Mouse (Mus musculus) liver, embryonic 13.5 days (tissue): ENCODE measurements around the gene Fam240a. TPM values are rescaled to one million over a fixed set of nuclear protein-coding genes. Genes with fewer than 3 reads are reported as not detected.

Experiments used
- ATAC-seq: fragments of 200-750 bp; cut with Nextera tagmentation; 2 replicates; pipeline ENCODE4 v1.8.0; 2017; ENCODE audit warnings: low read depth, mild to moderate bottlenecking, moderate number of reproducible peaks, moderate library complexity
- DNase-seq: peaks from one replicate; pipeline ENCODE4 v3.0.0; 2022
- H3K27ac ChIP-seq: fragments of 300-500 bp; sonication (generic); 2 replicates; pipeline ENCODE4 v1.5.1; 2015; ENCODE audit warnings: moderate library complexity, mild to moderate bottlenecking, inconsistent platforms
- H3K27me3 ChIP-seq: fragments of 300-500 bp; sonication (generic); 2 replicates; pipeline ENCODE4 v1.6.1; 2015; ENCODE audit warnings: mild to moderate bottlenecking, inconsistent platforms
- H3K36me3 ChIP-seq: fragments of 300-500 bp; sonication (generic); 2 replicates; pipeline ENCODE4 v1.6.1; 2015; ENCODE audit warnings: mild to moderate bottlenecking, inconsistent platforms
- H3K4me1 ChIP-seq: fragments of 300-500 bp; sonication (generic); replicated peaks from 2 replicates; pipeline ENCODE4 v1.6.1; 2015; ENCODE audit warnings: inconsistent platforms
- H3K4me2 ChIP-seq: fragments of 300-500 bp; sonication (generic); 2 replicates; pipeline ENCODE4 v1.6.1; 2015; ENCODE audit warnings: inconsistent platforms, mild to moderate bottlenecking, moderate library complexity
- H3K4me3 ChIP-seq: fragments of 300-500 bp; sonication (generic); replicated peaks from 2 replicates; pipeline ENCODE4 v1.5.1; 2015; ENCODE audit warnings: mild to moderate bottlenecking, inconsistent platforms
- H3K9ac ChIP-seq: fragments of 300-500 bp; sonication (generic); 2 replicates; pipeline ENCODE4 v1.6.1; 2015; ENCODE audit warnings: mild to moderate bottlenecking, inconsistent platforms
- H3K9me3 ChIP-seq: fragments of 300-500 bp; sonication (generic); replicated peaks from 2 replicates; pipeline ENCODE4 v1.6.1; 2016; ENCODE audit warnings: inconsistent platforms
- WGBS: fragments of 180-500 bp; shearing (Covaris S2); methylation state at CpG from one replicate; pipeline ENCODE4 v1.1.7; 2015; ENCODE audit not compliant: insufficient replicate concordance; 5-methylcytosine and 5-hydroxymethylcytosine counted together
- microRNA-seq: library from miRNA; unstranded; fragments of <30 nt; microRNA quantifications from one replicate; pipeline ENCODE4, GENCODE M21; 2016
- polyA plus RNA-seq: library from polyadenylated mRNA; unstranded; fragments of >200 nt; fragmentation: Nextera tagmentation; extraction: Ambion mirVana; gene quantifications from 2 replicates; pipeline ENCODE4 v1.2.1, GENCODE M21; 2015

Gene Fam240a
- polyA plus RNA-seq, 1 experiment from 2014 or later = not detected

DNA sequence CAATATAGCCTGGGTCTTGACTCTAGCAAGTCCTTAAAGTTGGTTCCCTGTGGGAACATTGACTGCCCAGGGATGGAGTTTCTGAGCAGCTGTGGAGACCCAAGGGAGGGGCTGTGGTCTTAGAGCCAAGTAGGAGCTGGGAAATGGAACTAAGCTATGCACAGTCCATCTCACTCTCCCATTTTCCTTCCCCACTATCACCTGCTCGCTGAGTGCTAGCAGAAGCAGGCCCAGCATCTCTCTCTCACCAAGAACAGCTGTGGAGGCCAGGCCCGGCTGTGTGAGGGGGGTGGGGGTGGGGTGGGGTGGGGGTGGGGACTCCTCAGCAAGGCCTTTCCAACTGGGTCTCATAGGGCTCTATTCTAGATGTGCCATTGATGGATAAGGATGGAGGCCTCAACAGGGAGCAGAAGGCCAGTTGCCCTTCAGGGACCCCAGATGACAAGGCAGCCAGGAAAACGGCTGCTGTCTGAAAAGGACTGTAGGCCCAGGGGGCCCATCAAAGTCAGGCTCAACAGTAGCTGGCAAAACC is 41.9 kb downstream of the Fam240a start:
- Histone ChIP-seq H3K27ac (peak overlapping the region; percentile 63), H3K4me2 (no peak overlapping the region), H3K36me3 (no peaks in the 10 kb centered on the region), H3K4me3 (no peak overlapping the region), H3K27me3 (peaks cover 52% of the 10 kb centered on the region), H3K9me3 (no peaks in the 10 kb centered on the region), H3K4me1 (peaks cover 29% of the 10 kb centered on the region), H3K9ac (no peak overlapping the region)
- 31% methylated on average over 3 of the region's 3 CpGs for WGBS
- ATAC-seq (no peak), DNase-seq (no peak)

DNA sequence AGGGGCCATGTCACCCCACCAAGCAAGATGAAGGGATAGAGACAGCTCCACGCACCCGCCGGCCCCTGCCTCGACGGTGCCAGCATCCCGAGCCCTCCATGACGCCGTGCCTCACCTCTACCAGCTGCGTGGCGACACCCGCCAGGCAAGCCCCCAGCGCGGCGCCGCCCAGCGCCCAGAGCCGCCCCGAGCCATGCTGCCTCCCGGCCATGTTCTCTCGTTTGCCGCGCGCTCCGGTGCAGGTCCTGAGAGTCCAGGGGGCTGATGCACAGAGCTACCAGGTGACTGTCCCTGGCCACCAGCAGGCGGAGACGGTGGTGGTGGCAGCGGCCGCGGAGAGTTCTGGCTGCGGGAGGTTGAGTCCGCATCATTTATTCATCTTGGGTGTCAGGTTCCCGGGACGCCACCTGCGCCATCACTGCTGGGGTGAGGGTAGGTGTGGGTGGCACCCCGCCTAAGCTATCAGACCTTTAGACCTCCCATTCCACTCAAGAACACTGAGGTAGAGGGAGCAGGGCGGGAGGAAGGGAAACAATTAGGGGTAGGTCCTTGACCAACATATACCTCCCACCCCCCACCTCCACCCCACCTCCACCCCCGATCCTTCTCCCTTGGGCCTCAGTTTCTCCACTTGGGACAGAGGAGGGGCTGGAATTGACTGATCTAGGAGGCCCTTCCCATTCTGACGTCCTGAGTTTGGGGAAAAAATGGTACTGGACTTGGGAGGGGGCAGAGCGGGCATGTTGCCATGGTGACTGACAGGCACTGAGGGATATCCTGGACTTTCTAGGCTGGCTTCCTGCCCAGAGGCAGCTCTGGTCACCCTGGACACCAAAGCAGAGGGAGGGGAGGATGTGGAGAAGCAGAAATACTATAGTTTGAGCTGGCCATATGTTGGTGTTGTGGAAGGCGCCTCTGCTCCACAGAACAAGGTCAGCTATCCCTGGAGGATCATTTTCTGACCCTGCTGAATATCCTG is 42.7 kb downstream of the Fam240a start:
- WGBS = 13% methylated on average over 40 of the region's 40 CpGs
- no peak for ATAC-seq
- no peaks in the 10 kb centered on the region for H3K9me3 ChIP-seq
- no peak for DNase-seq
- peaks cover 44% of the 10 kb centered on the region for H3K27me3 ChIP-seq
- peak overlapping the region; percentile 44 for H3K4me2 ChIP-seq
- peaks cover 29% of the 10 kb centered on the region for H3K4me1 ChIP-seq
- H3K4me3 ChIP-seq = peak overlapping the region; percentile 28
- no peaks in the 10 kb centered on the region for H3K36me3 ChIP-seq
- H3K9ac ChIP-seq = peak overlapping the region; percentile 13; the same call in 1 of the 2 replicates
- peak overlapping the region; percentile 14; the same call in 1 of the 2 replicates for H3K27ac ChIP-seq

DNA sequence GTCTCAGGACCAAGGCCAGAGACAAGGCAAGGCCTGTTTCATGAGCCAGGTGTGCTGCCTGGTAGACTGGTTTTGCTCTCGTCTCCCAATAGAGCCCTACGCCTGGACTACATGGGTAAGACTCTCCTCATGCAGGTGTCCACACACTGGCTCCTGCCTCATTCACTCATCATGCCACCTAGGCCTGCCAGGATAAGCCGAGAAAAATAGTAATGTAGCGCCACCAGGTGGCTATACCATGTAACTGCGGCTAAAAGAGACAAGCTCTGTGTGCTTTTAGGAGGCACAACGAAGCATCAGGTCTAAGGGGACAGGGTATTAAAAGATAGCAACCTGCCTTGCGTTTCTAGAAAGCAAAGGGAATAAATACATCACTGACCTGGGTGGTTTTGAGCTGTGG is 45.6 kb downstream of the Fam240a start:
- Histone ChIP-seq H3K27ac (no peak overlapping the region), H3K4me2 (no peak overlapping the region), H3K9ac (no peak overlapping the region), H3K36me3 (no peaks in the 10 kb centered on the region), H3K4me1 (peaks cover 15% of the 10 kb centered on the region), H3K27me3 (peaks cover 35% of the 10 kb centered on the region), H3K4me3 (no peak overlapping the region), H3K9me3 (no peaks in the 10 kb centered on the region)
- 11% methylated on average over 7 of the region's 7 CpGs for WGBS
- no peak for DNase-seq
- ATAC-seq = peak; percentile 22

Small RNAs within 50 kb of the gene (microRNA-seq; reads per million reads assigned to microRNA genes)
- gene Gm24269 = not detected

Other genes with a start within 250 kb of the Fam240a start
- 0.56 and 5.4 TPM in 2 replicates for gene Myl3, start 175.0 kb downstream of the Fam240a start, polyA plus RNA-seq
- gene Pth1r, start 169.7 kb downstream of the Fam240a start, polyA plus RNA-seq = 4.7 and 5.8 TPM in 2 replicates
- not detected in 2 replicates for gene Prss42, start 118.7 kb downstream of the Fam240a start, polyA plus RNA-seq
- gene Prss44, start 102.9 kb downstream of the Fam240a start, polyA plus RNA-seq = not detected in 2 replicates
- not detected in 2 replicates for gene Prss43, start 90.2 kb downstream of the Fam240a start, polyA plus RNA-seq
- not detected in 2 replicates for gene Prss45, start 82.3 kb downstream of the Fam240a start, polyA plus RNA-seq
- not detected in 2 replicates for gene Prss46, start 72.4 kb downstream of the Fam240a start, polyA plus RNA-seq
- 16.6 and 21.0 TPM in 2 replicates for gene Prss50, start 58.9 kb downstream of the Fam240a start, polyA plus RNA-seq
- 1.6 and 1.7 TPM in 2 replicates for gene Als2cl, start 37.0 kb downstream of the Fam240a start, polyA plus RNA-seq
- 1.3 and 1.6 TPM in 2 replicates for gene Tmie, start 36.7 kb downstream of the Fam240a start, polyA plus RNA-seq
- not detected in 2 replicates for gene Tdgf1, start 29.3 kb upstream of the Fam240a start, polyA plus RNA-seq
- gene Lrrc2, start 34.7 kb upstream of the Fam240a start, polyA plus RNA-seq = 0.29 and 0.49 TPM in 2 replicates
- 7.1 and 12.1 TPM in 2 replicates for gene Rtp3, start 73.7 kb upstream of the Fam240a start, polyA plus RNA-seq
- gene Ltf, start 102.4 kb upstream of the Fam240a start, polyA plus RNA-seq = 17.7 and 18.7 TPM in 2 replicates
- gene Ccrl2, start 140.7 kb upstream of the Fam240a start, polyA plus RNA-seq = 12.6 and 16.5 TPM in 2 replicates
- gene Lrrfip2, start 200.7 kb upstream of the Fam240a start, polyA plus RNA-seq = 20.8 and 25.2 TPM in 2 replicates